Mouse (Mus musculus) heart, embryonic 14.5 days (tissue): ENCODE measurements around the gene Rab2b. TPM values are rescaled to one million over a fixed set of nuclear protein-coding genes. Genes with fewer than 3 reads are reported as not detected.
"Not testable (repeated sequence)": the region's sequence is repeated elsewhere in the genome, so short reads cannot be mapped to it uniquely, and the experiment has no call there.

Source experiments
- ATAC-seq: fragments of 200-750 bp; cut with Nextera tagmentation; 2 replicates; pipeline ENCODE4 v1.8.0; 2017; ENCODE audit warnings: low read depth, moderate TSS enrichment; ENCODE audit not compliant: insufficient number of reproducible peaks, insufficient read depth, low FRiP score
- H3K27ac ChIP-seq, 2 experiments: fragments of 200-500 bp in 1 of 2; fragments of 300-500 bp in 1 of 2; sonication (generic) in 1 of 2; replicated peaks in 1 of 2; 2 replicates each; pipeline ENCODE4 v1.5.1; 2012 to 2014; ENCODE audit warnings: low read depth in 2 of 2, low read length in 2 of 2, control low read depth in 1 of 2, mild to moderate bottlenecking in 1 of 2, mixed read lengths in 1 of 2; ENCODE audit not compliant: control insufficient read depth in 1 of 2, insufficient read depth in 1 of 2
- H3K27me3 ChIP-seq: fragments of 300-500 bp; sonication (generic); 2 replicates; pipeline ENCODE4 v1.6.1; 2014; ENCODE audit warnings: mild to moderate bottlenecking, low read length, control low read depth; ENCODE audit not compliant: control insufficient read depth, insufficient read depth
- H3K36me3 ChIP-seq: fragments of 300-500 bp; sonication (generic); 2 replicates; pipeline ENCODE4 v1.6.1; 2014; ENCODE audit warnings: mild to moderate bottlenecking, control low read depth, low read length, mixed read lengths; ENCODE audit not compliant: control insufficient read depth, insufficient read depth
- H3K4me1 ChIP-seq, 2 experiments: fragments of 200-500 bp in 1 of 2; fragments of 300-500 bp in 1 of 2; sonication (generic) in 1 of 2; 2 replicates each; pipeline ENCODE4 v1.6.1; 2012 to 2014; ENCODE audit warnings: low read length in 2 of 2, control low read depth in 1 of 2, mixed read lengths in 1 of 2; ENCODE audit not compliant: control insufficient read depth in 2 of 2, insufficient read depth in 2 of 2
- H3K4me2 ChIP-seq: fragments of 300-500 bp; sonication (generic); 2 replicates; pipeline ENCODE4 v1.6.1; 2014; ENCODE audit warnings: mild to moderate bottlenecking, low read length
- H3K4me3 ChIP-seq, 2 experiments: fragments of 200-500 bp in 1 of 2; fragments of 300-500 bp in 1 of 2; sonication (generic) in 1 of 2; 2 replicates each; pipeline ENCODE4 v1.5.1; 2012 to 2014; ENCODE audit warnings: low read length in 2 of 2, mild to moderate bottlenecking in 2 of 2, control low read depth in 1 of 2, low read depth in 1 of 2, moderate library complexity in 1 of 2; ENCODE audit not compliant: control insufficient read depth in 1 of 2, insufficient read depth in 1 of 2
- H3K9ac ChIP-seq: fragments of 300-500 bp; sonication (generic); 2 replicates; pipeline ENCODE4 v1.6.1; 2014; ENCODE audit warnings: mild to moderate bottlenecking, low read length
- H3K9me3 ChIP-seq: fragments of 300-500 bp; sonication (generic); 2 replicates; pipeline ENCODE4 v1.6.1; 2016; ENCODE audit warnings: low read length, control low read depth; ENCODE audit not compliant: control insufficient read depth
- WGBS: fragments of 180-500 bp; shearing (Covaris S2); extraction: QIAGEN DNeasy Blood & Tissue Kit; methylation state at CpG from one replicate; pipeline ENCODE4 v1.1.7; 2014; 5-methylcytosine and 5-hydroxymethylcytosine counted together
- polyA plus RNA-seq: library from polyadenylated mRNA; unstranded; fragments of >200 nt; fragmentation: Nextera tagmentation; extraction: Ambion mirVana; gene quantifications from 2 replicates; pipeline ENCODE4 v1.2.1, GENCODE M21; 2014

Gene Rab2b
- polyA plus RNA-seq, 1 experiment from 2014 or later = 16.8 TPM

DNA sequence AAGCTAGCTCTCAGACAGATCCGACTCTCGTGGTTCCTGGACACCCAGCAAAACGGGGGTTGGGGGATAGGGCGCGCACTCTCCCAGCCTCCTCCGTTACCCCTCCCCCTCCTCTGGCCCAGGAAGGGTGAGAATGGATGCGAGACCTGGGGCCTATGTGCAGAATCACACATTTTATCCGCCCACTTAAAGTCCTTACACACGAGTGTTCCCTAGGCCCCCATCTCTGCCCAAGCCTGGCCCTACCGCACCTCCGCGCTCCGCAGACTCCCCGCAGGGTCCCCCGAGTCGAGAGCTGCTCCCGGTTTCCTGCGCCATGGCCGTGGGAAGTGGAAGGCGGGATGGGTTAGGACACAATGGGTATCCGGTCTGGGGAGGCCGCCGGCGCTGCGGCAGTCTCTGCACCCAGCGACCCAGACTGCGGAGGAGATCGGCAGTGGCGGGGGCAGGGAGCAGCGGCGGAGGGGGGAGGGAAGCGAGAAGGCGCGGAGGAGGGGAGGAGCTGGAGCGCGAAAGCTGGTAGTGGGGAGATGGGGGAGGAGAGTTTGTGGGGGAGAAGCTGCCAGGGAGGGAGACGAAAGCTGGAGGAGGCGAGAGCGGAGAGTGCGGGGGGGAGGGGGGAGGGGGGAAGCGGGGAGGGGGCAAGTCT lies 36.6 kb upstream of the Rab2b start:
- Histone ChIP-seq H3K4me3 (peak overlapping the region; percentile 81 to 89), H3K36me3 (peaks cover 35% of the 10 kb centered on the region), H3K27ac (peak overlapping the region; percentile 80 to 81), H3K27me3 (no peaks in the 10 kb centered on the region), H3K4me2 (peak overlapping the region; percentile 93), H3K9ac (peak overlapping the region; percentile 92), H3K9me3 (no peaks in the 10 kb centered on the region), H3K4me1 (peaks cover 8 to 17% of the 10 kb centered on the region in 2 experiments; a peak in 3 of 4 replicates)
- peak; percentile 72 for ATAC-seq
- WGBS = under 1% methylated on average over 33 of the region's 41 CpGs

GRCm38 (mm10) chr14:52315283-52315780 lies 36.0 kb upstream of the Rab2b start:
- no peak for ATAC-seq
- Histone ChIP-seq H3K9ac (peak overlapping the region; percentile 92), H3K27me3 (no peaks in the 10 kb centered on the region), H3K4me3 (peak overlapping the region; percentile 81 to 89), H3K4me1 (peaks cover 8 to 17% of the 10 kb centered on the region in 2 experiments; a peak in 3 of 4 replicates), H3K4me2 (peak overlapping the region; percentile 93), H3K36me3 (peaks cover 35% of the 10 kb centered on the region), H3K9me3 (no peaks in the 10 kb centered on the region), H3K27ac (peak overlapping the region; percentile 80 to 81; a peak in 3 of 4 replicates)
- WGBS = 1% methylated on average over 17 of the region's 17 CpGs

GRCm38 (mm10) chr14:52314808-52315150 lies 35.4 kb upstream of the Rab2b start:
- no peaks in the 10 kb centered on the region for H3K9me3 ChIP-seq
- peak overlapping the region; percentile 92 for H3K9ac ChIP-seq
- peak overlapping the region in 1 of 2 experiments; percentile 89; a peak in 2 of 4 replicates for H3K4me3 ChIP-seq
- H3K4me1 ChIP-seq = peaks cover 8 to 17% of the 10 kb centered on the region in 2 experiments; a peak in 3 of 4 replicates
- peak overlapping the region; percentile 93 for H3K4me2 ChIP-seq
- ATAC-seq = no peak
- 57% methylated on average over 8 of the region's 8 CpGs for WGBS
- H3K27me3 ChIP-seq = no peaks in the 10 kb centered on the region
- H3K36me3 ChIP-seq = peaks cover 36% of the 10 kb centered on the region
- no peak overlapping the region for H3K27ac ChIP-seq

DNA sequence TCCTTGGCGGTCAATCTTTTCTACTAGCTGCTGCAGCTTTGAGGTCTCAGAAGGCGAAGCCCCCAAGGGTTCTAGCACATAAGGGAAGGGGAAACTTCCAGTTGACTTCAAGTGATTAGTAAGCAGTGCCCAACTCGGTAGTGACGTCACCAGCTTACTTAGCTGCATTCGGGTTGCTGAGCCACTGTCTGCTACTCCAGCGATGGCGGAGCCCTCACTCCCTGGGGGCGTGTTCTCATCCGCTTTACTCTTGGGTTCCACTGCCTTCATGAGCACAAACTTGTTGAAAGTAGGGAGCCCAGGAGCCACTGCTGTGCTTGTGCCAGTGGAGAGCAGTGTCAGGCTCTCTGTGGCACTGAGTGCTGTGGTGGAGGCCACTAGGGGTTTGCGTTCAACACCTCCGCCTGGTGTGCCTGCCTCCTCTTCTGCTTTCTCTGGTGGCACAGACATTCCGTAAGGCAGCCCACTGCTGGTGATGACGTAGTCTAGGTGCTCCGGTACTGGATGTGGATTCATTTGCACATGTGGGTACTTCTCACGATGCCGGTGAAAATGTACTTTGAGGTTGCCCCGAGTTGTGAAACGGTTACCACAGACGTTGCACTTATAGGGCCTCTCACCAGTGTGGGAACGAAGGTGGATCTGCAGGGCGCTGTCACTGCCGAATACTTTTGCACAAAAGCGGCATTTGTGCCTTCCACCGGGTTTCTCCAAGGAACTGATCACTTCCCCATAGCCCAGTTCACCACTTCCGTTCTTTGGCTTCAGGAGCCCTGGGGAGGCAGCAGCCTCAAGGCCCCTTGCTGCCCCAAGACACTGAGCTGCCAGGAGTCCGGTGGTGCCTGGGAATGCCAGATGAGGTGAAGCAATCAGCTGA lies 34.8 kb upstream of the Rab2b start:
- H3K4me1 ChIP-seq = peaks cover 8 to 17% of the 10 kb centered on the region in 2 experiments; a peak in 3 of 4 replicates
- WGBS = 82% methylated on average over 26 of the region's 26 CpGs
- no peak overlapping the region for H3K4me2 ChIP-seq
- no peak for ATAC-seq
- no peak overlapping the region for H3K27ac ChIP-seq
- no peak overlapping the region for H3K4me3 ChIP-seq
- H3K36me3 ChIP-seq = peaks cover 42% of the 10 kb centered on the region
- H3K27me3 ChIP-seq = no peaks in the 10 kb centered on the region
- H3K9me3 ChIP-seq = no peaks in the 10 kb centered on the region
- no peak overlapping the region for H3K9ac ChIP-seq

DNA sequence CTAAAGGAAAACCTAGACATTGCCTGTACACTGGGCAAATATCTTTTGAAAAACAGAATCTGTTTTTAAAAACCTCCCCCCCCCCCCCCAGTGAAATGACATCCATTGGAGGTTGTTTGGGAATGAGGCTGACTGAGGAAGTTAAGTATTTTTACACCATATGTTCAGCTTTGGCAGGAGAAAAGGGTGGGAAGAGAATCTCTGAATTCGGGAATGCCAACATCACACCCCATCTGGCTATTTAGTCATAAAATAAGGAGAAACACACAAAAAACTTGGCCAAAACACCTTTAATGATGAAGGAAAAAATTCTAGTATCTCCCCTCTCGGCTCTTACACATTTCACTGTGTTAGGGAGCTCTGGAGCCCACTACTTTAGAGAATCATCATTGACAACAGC lies 31.6 kb upstream of the Rab2b start:
- Histone ChIP-seq H3K9ac (no peak overlapping the region), H3K36me3 (peaks cover 42% of the 10 kb centered on the region), H3K4me3 (no peak overlapping the region), H3K4me2 (no peak overlapping the region), H3K9me3 (no peaks in the 10 kb centered on the region), H3K27me3 (no peaks in the 10 kb centered on the region), H3K27ac (no peak overlapping the region), H3K4me1 (peaks cover 3 to 10% of the 10 kb centered on the region in 2 experiments; a peak in 3 of 4 replicates)
- ATAC-seq = no peak
- WGBS = 82% methylated on average over 2 of the region's 2 CpGs

DNA sequence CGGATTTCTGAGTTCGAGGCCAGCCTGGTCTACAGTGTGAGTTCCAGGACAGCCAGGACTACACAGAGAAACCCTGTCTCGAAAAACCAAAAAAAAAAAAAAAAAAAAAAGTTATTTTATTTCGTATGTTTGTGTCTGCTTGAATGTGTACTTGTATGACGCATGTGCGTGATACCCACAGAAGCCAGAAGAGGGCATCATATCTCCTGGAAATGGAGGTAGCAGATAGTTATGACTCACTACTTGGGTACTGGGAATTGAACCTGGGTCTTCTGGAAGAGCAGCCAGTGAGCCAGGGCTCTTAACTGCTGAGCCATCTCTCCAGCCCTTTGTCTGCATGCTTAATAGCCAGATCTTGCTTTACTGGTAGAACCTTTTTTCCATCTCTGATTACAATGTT lies 31.0 kb upstream of the Rab2b start:
- not testable (repeated sequence) for H3K27me3 ChIP-seq, H3K4me1 ChIP-seq, H3K9ac ChIP-seq, H3K27ac ChIP-seq, ATAC-seq, H3K4me3 ChIP-seq, H3K4me2 ChIP-seq, H3K9me3 ChIP-seq
- WGBS = 93% methylated on average over 5 of the region's 6 CpGs
- H3K36me3 ChIP-seq = peaks cover 42% of the 10 kb centered on the region

DNA sequence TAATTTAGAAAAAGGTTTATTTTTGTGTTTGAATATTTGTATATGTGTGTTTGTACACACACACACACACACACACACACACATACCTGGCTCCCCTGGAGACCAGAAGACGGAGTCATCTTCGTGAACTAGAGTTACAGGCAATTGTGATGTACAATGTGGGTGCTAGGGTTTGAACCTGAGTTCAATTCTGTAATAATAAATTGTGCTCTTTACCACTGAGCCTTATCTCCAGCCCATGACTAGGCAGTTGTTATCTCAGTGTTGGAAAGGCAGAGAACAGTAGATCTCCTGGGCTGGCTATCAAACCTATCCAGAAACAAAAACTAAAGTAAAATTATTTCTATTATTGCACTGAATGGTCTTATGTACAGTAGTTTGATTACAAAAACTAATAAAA lies 26.8 kb upstream of the Rab2b start:
- Histone ChIP-seq H3K9me3 (no peaks in the 10 kb centered on the region), H3K4me1 (peaks cover 0 to 5% of the 10 kb centered on the region in 2 experiments; a peak in 2 of 4 replicates), H3K27ac (no peak overlapping the region), H3K9ac (no peak overlapping the region), H3K36me3 (peaks cover 8% of the 10 kb centered on the region), H3K4me2 (no peak overlapping the region), H3K4me3 (no peak overlapping the region), H3K27me3 (no peaks in the 10 kb centered on the region)
- ATAC-seq = no peak
- 97% methylated on average over 2 of the region's 2 CpGs for WGBS
